ENCODE assay signal across 20 mouse cellular contexts in genomic region chr2:144176508-144177170, GRCm38 (mm10).
DNase-seq lines count a peak whose midpoint lies in the region; ATAC-seq lines count a peak whose summit lies in the region.
"Had no signal": no experiment of that assay in that cellular context is flagged by ENCODE, and none has a peak within 500 bp of the region (broad histone marks: within the 10 kb centered on the region; RNA-seq: fewer than 3 reads in every experiment).

No protein-coding gene starts in this region.

- H3K4me1 ChIP-seq in heart, embryonic 11.5 days (ENCODE audit: control insufficient read depth, insufficient read depth, low read length) = peaks cover 15% of the 10 kb centered on the region
- H3K4me1 ChIP-seq in midbrain, embryonic 10.5 days = peaks cover 11% of the 10 kb centered on the region
- no peaks in the 10 kb centered on the region for H3K4me1 ChIP-seq in midbrain, embryonic 15.5 days
- H3K4me1 ChIP-seq in limb, embryonic 10.5 days = peaks cover 13% of the 10 kb centered on the region
- peaks cover 10% of the 10 kb centered on the region for H3K4me1 ChIP-seq in stomach, embryonic 15.5 days
- H3K4me1 ChIP-seq in hindbrain, embryonic 11.5 days (replicated peaks; ENCODE audit: control insufficient read depth, insufficient read depth, low read length) = no peaks in the 10 kb centered on the region

- H3K4me3 ChIP-seq in heart, embryonic 11.5 days (ENCODE audit: low read depth, low read length) = no peak overlapping the region
- H3K4me3 ChIP-seq in midbrain, embryonic 10.5 days = no peak overlapping the region
- no peak overlapping the region for H3K4me3 ChIP-seq in midbrain, embryonic 15.5 days
- H3K4me3 ChIP-seq in limb, embryonic 10.5 days = no peak overlapping the region
- H3K4me3 ChIP-seq in stomach, embryonic 15.5 days (replicated peaks) = no peak overlapping the region
- H3K4me3 ChIP-seq in hindbrain, embryonic 11.5 days (ENCODE audit: low read depth, low read length) = no peak overlapping the region
- H3K4me3 ChIP-seq: embryonic facial prominence, embryonic 12.5 days; hindbrain, embryonic 15.5 days; neural tube, embryonic 15.5 days had no signal

- H3K9ac ChIP-seq in heart, embryonic 11.5 days (ENCODE audit: low read depth, low read length) = peak overlapping the region; percentile 58; the same call in 1 of the 2 replicates
- no peak overlapping the region for H3K9ac ChIP-seq in midbrain, embryonic 15.5 days
- no peak overlapping the region for H3K9ac ChIP-seq in stomach, embryonic 15.5 days
- no peak overlapping the region for H3K9ac ChIP-seq in hindbrain, embryonic 11.5 days (ENCODE audit: low read depth, low read length)
- H3K9ac ChIP-seq: embryonic facial prominence, embryonic 12.5 days; hindbrain, embryonic 15.5 days; neural tube, embryonic 15.5 days had no signal

- no peaks in the 10 kb centered on the region for H3K36me3 ChIP-seq in heart, embryonic 11.5 days (ENCODE audit: control insufficient read depth, insufficient read depth, low read length)
- H3K36me3 ChIP-seq in midbrain, embryonic 10.5 days = no peaks in the 10 kb centered on the region
- no peaks in the 10 kb centered on the region for H3K36me3 ChIP-seq in midbrain, embryonic 15.5 days (replicated peaks)
- H3K36me3 ChIP-seq in limb, embryonic 10.5 days = no peaks in the 10 kb centered on the region
- H3K36me3 ChIP-seq in stomach, embryonic 15.5 days = no peaks in the 10 kb centered on the region
- no peaks in the 10 kb centered on the region for H3K36me3 ChIP-seq in hindbrain, embryonic 11.5 days (ENCODE audit: control insufficient read depth, insufficient read depth, low read length)
- H3K36me3 ChIP-seq: embryonic facial prominence, embryonic 12.5 days; hindbrain, embryonic 15.5 days; neural tube, embryonic 15.5 days had no signal

- no peaks in the 10 kb centered on the region for H3K27me3 ChIP-seq in heart, embryonic 11.5 days (ENCODE audit: control insufficient read depth, insufficient read depth, low read length)
- no peaks in the 10 kb centered on the region for H3K27me3 ChIP-seq in midbrain, embryonic 10.5 days (ENCODE audit: low read depth, poor library complexity, severe bottlenecking)
- H3K27me3 ChIP-seq in midbrain, embryonic 15.5 days (replicated peaks) = no peaks in the 10 kb centered on the region
- no peaks in the 10 kb centered on the region for H3K27me3 ChIP-seq in limb, embryonic 10.5 days (ENCODE audit: low read depth, poor library complexity, severe bottlenecking)
- no peaks in the 10 kb centered on the region for H3K27me3 ChIP-seq in stomach, embryonic 15.5 days (replicated peaks)
- no peaks in the 10 kb centered on the region for H3K27me3 ChIP-seq in hindbrain, embryonic 11.5 days (ENCODE audit: control insufficient read depth, insufficient read depth, low read length)
- H3K27me3 ChIP-seq: embryonic facial prominence, embryonic 12.5 days; hindbrain, embryonic 15.5 days; megakaryocyte, embryonic 14.5 days; neural tube, embryonic 15.5 days had no signal

- H3K27ac ChIP-seq in heart, embryonic 11.5 days (ENCODE audit: low read depth, low read length) = peak overlapping the region; percentile 94
- H3K27ac ChIP-seq in midbrain, embryonic 10.5 days (replicated peaks) = 0 out of 2 replicates have a peak overlapping the region, but pooled peaks have one; percentile 13
- H3K27ac ChIP-seq in midbrain, embryonic 15.5 days = no peak overlapping the region
- H3K27ac ChIP-seq in limb, embryonic 10.5 days = 0 out of 2 replicates have a peak overlapping the region, but pooled peaks have one; percentile 25
- peak overlapping the region; percentile 48; the same call in 1 of the 2 replicates for H3K27ac ChIP-seq in stomach, embryonic 15.5 days
- no peak overlapping the region for H3K27ac ChIP-seq in hindbrain, embryonic 11.5 days (ENCODE audit: low read depth, low read length)
- H3K27ac ChIP-seq: embryonic facial prominence, embryonic 12.5 days; hindbrain, embryonic 15.5 days; neural tube, embryonic 15.5 days had no signal

- no peak for ATAC-seq in heart, embryonic 11.5 days (replicated peaks; ENCODE audit: insufficient number of reproducible peaks, low FRiP score, low TSS enrichment)
- ATAC-seq in midbrain, embryonic 15.5 days (replicated peaks) = no peak
- no peak for ATAC-seq in stomach, embryonic 15.5 days (ENCODE audit: insufficient read depth, low FRiP score, low read depth)
- ATAC-seq in hindbrain, embryonic 11.5 days (ENCODE audit: low FRiP score) = no peak
- ATAC-seq: lung, postnatal 0 days had no signal

- DNase-seq in heart, adult 8-10 months (ENCODE audit: low spot score) = no peak
- DNase-seq in midbrain, embryonic 10.5 days (ENCODE audit: low spot score) = no peak
- DNase-seq in limb, embryonic 10.5 days (ENCODE audit: low spot score) = no peak
- no peak for DNase-seq in embryo, embryonic 11 days
- DNase-seq in hindbrain, embryonic 11.5 days (ENCODE audit: low spot score) = no peak
- DNase-seq: B cell, adult 2 months; cerebellum, adult 11 months; cerebellum, postnatal 25 days; kidney, adult 2 months; layer of hippocampus, postnatal 36 days; retina, postnatal 1 day; spleen, adult 18-20 months had no signal

- 75% methylated on average over 9 of the region's 9 CpGs for WGBS in heart, embryonic 11.5 days (ENCODE audit: insufficient replicate concordance)
- 96% methylated on average over 9 of the region's 9 CpGs for WGBS in midbrain, embryonic 10.5 days
- 92% methylated on average over 9 of the region's 9 CpGs for WGBS in midbrain, embryonic 15.5 days
- WGBS in limb, embryonic 10.5 days = 90% methylated on average over 9 of the region's 9 CpGs
- WGBS in stomach, embryonic 15.5 days = 80% methylated on average over 9 of the region's 9 CpGs
- 86% methylated on average over 9 of the region's 9 CpGs for WGBS in hindbrain, embryonic 11.5 days

- H3K4me2 ChIP-seq in heart, embryonic 11.5 days = no peak overlapping the region; the same call in 1 of the 2 replicates
- H3K4me2 ChIP-seq in midbrain, embryonic 15.5 days = no peak overlapping the region
- H3K4me2 ChIP-seq in stomach, embryonic 15.5 days = no peak overlapping the region
- H3K4me2 ChIP-seq in hindbrain, embryonic 11.5 days (replicated peaks; ENCODE audit: low read depth, low read length) = no peak overlapping the region
- H3K4me2 ChIP-seq: embryonic facial prominence, embryonic 12.5 days; hindbrain, embryonic 15.5 days; neural tube, embryonic 15.5 days had no signal

- no peaks in the 10 kb centered on the region for H3K9me3 ChIP-seq in heart, embryonic 11.5 days (replicated peaks; ENCODE audit: control insufficient read depth, low read length)
- no peaks in the 10 kb centered on the region for H3K9me3 ChIP-seq in midbrain, embryonic 10.5 days (replicated peaks)
- H3K9me3 ChIP-seq in midbrain, embryonic 15.5 days = no peaks in the 10 kb centered on the region
- no peaks in the 10 kb centered on the region for H3K9me3 ChIP-seq in limb, embryonic 10.5 days (replicated peaks)
- H3K9me3 ChIP-seq in stomach, embryonic 15.5 days = no peaks in the 10 kb centered on the region
- H3K9me3 ChIP-seq in hindbrain, embryonic 11.5 days (ENCODE audit: control insufficient read depth, low read length) = no peaks in the 10 kb centered on the region
- H3K9me3 ChIP-seq: embryonic facial prominence, embryonic 12.5 days; hindbrain, embryonic 15.5 days; neural tube, embryonic 15.5 days had no signal

Comparison
In these comparisons a context has a peak if more than half of its experiments do, and no peak if none do; other contexts are left out.
1. H3K27ac ChIP-seq: peak in heart, embryonic 11.5 days (single experiment), midbrain, embryonic 10.5 days (single experiment), limb, embryonic 10.5 days (single experiment) and stomach, embryonic 15.5 days (single experiment); none in midbrain, embryonic 15.5 days (single experiment) and hindbrain, embryonic 11.5 days (single experiment).